Mouse (Mus musculus): Measurements from ENCODE around the gene Klhl28. TPM values are rescaled to one million over a fixed set of nuclear protein-coding genes. Genes with fewer than 3 reads are reported as not detected.

Gene Klhl28
- polyA plus RNA-seq, 1 experiment from 2014 or later, result 14.1 TPM

DNA sequence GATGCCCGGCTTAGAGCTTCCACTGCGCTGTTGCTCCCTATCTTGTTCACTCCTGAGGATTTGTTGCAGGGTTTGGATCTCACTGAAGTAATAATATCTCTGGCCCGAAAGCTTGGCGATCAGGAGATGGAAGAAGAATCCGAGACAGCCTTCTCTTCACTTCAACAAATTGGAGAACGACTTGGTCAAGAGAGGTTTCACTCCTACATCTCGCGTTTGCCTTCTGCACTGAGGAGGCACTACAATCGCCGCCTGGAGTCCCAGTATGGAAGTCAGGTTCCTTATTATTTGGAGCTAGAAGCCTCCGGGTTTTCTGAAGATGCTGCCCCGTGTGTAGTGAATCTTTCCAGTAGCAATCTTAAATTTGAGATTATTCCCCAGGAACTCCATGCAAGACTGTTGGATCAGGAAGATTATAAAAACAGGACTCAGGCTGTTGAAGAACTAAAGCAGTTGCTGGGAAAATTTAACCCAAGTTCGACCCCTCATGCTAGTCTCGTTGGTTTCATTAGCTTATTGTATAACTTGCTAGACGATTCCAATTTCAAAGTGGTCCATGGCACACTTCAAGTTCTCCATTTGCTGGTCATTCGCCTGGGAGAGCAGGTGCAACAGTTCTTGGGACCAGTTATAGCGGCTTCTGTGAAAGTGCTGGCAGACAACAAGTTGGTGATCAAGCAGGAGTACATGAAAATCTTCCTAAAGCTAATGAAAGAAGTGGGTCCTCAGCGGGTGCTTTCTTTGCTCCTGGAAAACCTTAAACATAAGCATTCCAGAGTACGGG is 1.5 kb upstream of the Klhl28 start:
- no peaks in the 10 kb centered on the region for H3K36me3 ChIP-seq (ENCODE audit: control insufficient read depth, insufficient read depth, low read length)
- 2% methylated on average over 19 of the region's 19 CpGs for WGBS
- H3K9ac ChIP-seq (ENCODE audit: low read length), result peak overlapping the region; percentile 95
- no peaks in the 10 kb centered on the region for H3K9me3 ChIP-seq (ENCODE audit: control insufficient read depth, low read length)
- peaks cover 13% of the 10 kb centered on the region for H3K4me1 ChIP-seq (replicated peaks; ENCODE audit: control insufficient read depth, insufficient read depth, low read length)
- H3K27me3 ChIP-seq (ENCODE audit: control insufficient read depth, insufficient read depth, low read depth, low read length), result no peaks in the 10 kb centered on the region
- peak overlapping the region; percentile 98 for H3K4me3 ChIP-seq (ENCODE audit: low read length)
- H3K4me2 ChIP-seq (ENCODE audit: low read depth, low read length), result peak overlapping the region; percentile 84
- no peak for ATAC-seq (ENCODE audit: low read depth)
- peak overlapping the region; percentile 29; the same call in 1 of the 2 replicates for H3K27ac ChIP-seq (ENCODE audit: low read length)

DNA sequence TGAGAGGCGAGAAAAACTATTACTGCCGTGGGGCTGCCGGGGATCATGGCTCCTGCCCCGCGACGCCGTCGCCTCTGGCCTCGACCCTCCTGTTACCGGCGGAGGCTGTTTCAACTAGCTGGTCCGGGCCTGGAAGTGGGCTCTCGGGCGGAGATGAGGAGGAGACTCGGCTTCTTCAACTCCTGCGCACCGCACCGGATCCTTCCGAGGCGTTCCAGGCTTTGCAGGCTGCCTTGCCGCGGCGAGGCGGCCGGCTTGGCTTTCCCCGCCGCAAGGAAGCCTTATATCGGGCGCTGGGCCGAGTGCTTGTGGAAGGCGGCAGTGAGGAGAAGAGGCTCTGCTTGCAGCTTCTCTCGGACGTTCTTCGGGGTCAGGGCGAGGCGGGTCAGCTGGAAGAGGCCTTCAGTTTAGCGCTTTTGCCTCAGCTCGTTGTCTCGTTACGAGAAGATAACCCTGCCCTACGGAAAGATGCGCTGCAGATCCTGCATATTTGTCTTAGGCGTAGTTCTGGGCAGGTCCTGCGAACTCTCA is 832 bp upstream of the Klhl28 start:
- H3K27ac ChIP-seq (ENCODE audit: low read length), result peak overlapping the region; percentile 87
- no peaks in the 10 kb centered on the region for H3K27me3 ChIP-seq (ENCODE audit: control insufficient read depth, insufficient read depth, low read depth, low read length)
- H3K9ac ChIP-seq (ENCODE audit: low read length), result peak overlapping the region; percentile 95
- no peaks in the 10 kb centered on the region for H3K36me3 ChIP-seq (ENCODE audit: control insufficient read depth, insufficient read depth, low read length)
- H3K9me3 ChIP-seq (ENCODE audit: control insufficient read depth, low read length), result no peaks in the 10 kb centered on the region
- peak overlapping the region; percentile 84 for H3K4me2 ChIP-seq (ENCODE audit: low read depth, low read length)
- peak overlapping the region; percentile 98 for H3K4me3 ChIP-seq (ENCODE audit: low read length)
- peaks cover 13% of the 10 kb centered on the region for H3K4me1 ChIP-seq (replicated peaks; ENCODE audit: control insufficient read depth, insufficient read depth, low read length)
- no peak; the same call in 1 of the 2 replicates for ATAC-seq (ENCODE audit: low read depth)
- under 1% methylated on average over 38 of the region's 44 CpGs for WGBS

DNA sequence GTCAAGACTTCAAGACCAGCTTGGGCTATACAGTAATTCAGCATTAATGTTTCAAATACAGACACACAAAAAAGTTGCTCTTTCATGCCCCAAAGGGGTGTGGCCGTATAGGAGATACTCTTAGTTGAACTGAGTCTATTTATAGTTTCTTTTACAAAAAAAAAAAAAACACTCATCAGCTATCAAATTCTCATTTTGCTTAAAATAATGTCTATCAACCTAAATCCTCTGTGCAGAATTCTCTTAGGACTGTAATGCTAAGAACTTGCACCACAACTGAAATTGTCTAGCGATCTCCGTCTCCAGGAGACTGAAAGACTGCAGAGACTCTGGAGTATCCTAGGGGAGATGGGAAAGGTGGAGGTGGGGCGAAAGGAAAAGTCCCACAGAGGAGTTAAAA is 774 bp downstream of the Klhl28 start:
- Histone ChIP-seq H3K4me3 (ENCODE audit: low read length) (peak overlapping the region; percentile 98), H3K27ac (ENCODE audit: low read length) (peak overlapping the region; percentile 62), H3K4me2 (ENCODE audit: low read depth, low read length) (peak overlapping the region; percentile 93), H3K4me1 (replicated peaks; ENCODE audit: control insufficient read depth, insufficient read depth, low read length) (peaks cover 6% of the 10 kb centered on the region), H3K36me3 (ENCODE audit: control insufficient read depth, insufficient read depth, low read length) (no peaks in the 10 kb centered on the region), H3K27me3 (ENCODE audit: control insufficient read depth, insufficient read depth, low read depth, low read length) (no peaks in the 10 kb centered on the region), H3K9ac (ENCODE audit: low read length) (peak overlapping the region; percentile 68), H3K9me3 (ENCODE audit: control insufficient read depth, low read length) (no peaks in the 10 kb centered on the region)
- WGBS, result 18% methylated on average over 4 of the region's 4 CpGs
- no peak for ATAC-seq (ENCODE audit: low read depth)

DNA sequence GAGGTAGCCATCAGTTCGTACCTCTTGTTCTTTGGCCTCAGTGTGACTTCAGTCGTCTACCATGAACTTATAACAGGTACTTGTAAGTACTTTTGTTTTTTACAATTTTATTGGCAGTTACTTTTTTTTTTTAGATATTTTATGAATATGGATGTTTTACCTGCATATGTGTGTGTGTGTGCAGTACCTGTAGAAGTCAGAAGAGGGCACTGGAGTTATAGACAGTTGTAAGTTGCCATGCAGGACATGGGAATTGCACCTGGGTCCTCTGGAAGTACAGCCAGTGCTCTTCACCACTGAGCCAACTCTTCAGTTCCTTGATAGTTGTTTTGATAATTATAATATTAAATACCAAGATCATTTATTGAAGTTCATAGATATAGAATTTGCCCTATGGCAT is 27.8 kb downstream of the Klhl28 start:
- Histone ChIP-seq H3K4me3 (ENCODE audit: low read length) (no peak overlapping the region), H3K36me3 (ENCODE audit: control insufficient read depth, insufficient read depth, low read length) (no peaks in the 10 kb centered on the region), H3K4me2 (ENCODE audit: low read depth, low read length) (no peak overlapping the region), H3K4me1 (replicated peaks; ENCODE audit: control insufficient read depth, insufficient read depth, low read length) (no peaks in the 10 kb centered on the region), H3K9me3 (ENCODE audit: control insufficient read depth, low read length) (no peaks in the 10 kb centered on the region), H3K9ac (ENCODE audit: low read length) (no peak overlapping the region), H3K27me3 (ENCODE audit: control insufficient read depth, insufficient read depth, low read depth, low read length) (no peaks in the 10 kb centered on the region), H3K27ac (ENCODE audit: low read length) (no peak overlapping the region)
- WGBS, result 86% methylated on average over 2 of the region's 2 CpGs
- no peak for ATAC-seq (ENCODE audit: low read depth)

DNA sequence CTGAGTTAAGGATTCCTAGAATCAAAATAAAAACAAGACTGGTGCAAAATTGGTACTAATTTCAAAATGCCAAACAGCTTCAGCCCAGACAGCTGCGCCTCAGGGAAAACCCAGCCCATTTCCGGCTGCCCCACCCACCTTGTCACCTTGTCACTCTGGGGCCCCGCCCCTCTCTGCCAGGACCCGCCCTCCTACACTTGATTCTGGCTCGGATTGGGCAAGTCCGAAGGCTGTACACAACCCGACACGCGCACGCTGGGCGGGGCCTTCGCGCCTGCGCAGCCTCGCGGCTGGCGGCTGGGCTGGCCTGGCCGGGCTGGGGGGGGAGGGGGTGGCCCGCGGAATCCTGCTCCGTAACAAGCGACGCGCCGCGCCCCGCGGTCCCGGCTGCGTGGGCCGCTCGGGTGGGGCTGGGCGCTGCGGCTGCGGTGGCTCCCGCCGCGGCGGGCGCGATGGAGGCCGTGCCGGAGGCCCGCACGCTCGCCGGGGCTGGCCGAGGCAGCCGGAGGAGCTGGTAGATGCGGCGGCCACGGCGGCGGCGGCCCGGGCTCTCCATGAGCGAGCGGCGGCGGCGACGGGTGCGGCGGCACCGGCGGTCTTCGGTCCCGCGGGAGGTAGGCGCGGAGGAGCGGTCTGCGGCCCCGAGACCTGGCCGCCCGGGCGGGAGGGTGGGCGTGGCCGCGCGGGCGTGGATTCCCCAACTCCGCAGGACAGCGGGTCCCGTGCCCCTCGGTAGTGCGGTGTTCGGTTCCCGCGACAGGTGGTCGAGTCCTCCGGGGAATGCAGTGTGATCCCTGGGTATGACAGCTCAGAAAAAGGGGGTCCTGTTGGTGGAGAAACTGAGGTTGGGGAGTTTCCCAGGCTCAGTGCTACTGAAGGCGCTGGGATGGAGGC is 47.5 kb downstream of the Klhl28 start, which contains the start of gene Gm527:
Gene Gm527 (plus strand): TSS at position 329 of the 894 bp plus-strand sequence.
- peak; percentile 100 for ATAC-seq (ENCODE audit: low read depth)
- Histone ChIP-seq H3K4me2 (ENCODE audit: low read depth, low read length) (peak within 1 kb of the TSS; percentile 93), H3K27ac (ENCODE audit: low read length) (peak within 1 kb of the TSS; percentile 49; the same call in 1 of the 2 replicates), H3K27me3 (ENCODE audit: control insufficient read depth, insufficient read depth, low read depth, low read length) (no peaks in the 10 kb centered on the region), H3K9me3 (ENCODE audit: control insufficient read depth, low read length) (no peaks in the 10 kb centered on the region), H3K9ac (ENCODE audit: low read length) (peak within 1 kb of the TSS; percentile 82), H3K4me3 (ENCODE audit: low read length) (peak within 1 kb of the TSS; percentile 90), H3K36me3 (ENCODE audit: control insufficient read depth, insufficient read depth, low read length) (no peaks in the 10 kb centered on the region), H3K4me1 (replicated peaks; ENCODE audit: control insufficient read depth, insufficient read depth, low read length) (no peaks in the 10 kb centered on the region)
- WGBS, result under 1% methylated on average over 71 of the region's 93 CpGs

DNA sequence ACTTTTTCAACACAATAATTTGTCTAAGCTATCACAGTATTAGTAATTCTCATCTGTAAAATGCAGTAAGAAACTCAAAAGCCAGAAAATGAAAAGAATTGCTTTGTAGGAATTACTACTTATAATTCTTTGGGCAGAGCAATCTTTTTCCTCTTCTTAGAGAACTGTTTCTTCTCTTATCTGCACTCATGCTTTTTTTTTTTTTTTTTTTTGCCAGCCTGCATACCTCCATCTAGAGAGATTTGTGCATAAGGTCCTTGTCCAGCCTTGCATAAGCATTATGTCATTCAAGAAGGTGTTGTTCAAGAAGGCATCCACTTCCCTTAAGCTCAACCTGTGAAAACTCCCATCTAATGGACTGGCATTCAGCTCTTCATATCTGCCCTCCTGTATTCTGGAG is 48.6 kb downstream of the Klhl28 start:
- no peak overlapping the region for H3K9ac ChIP-seq (ENCODE audit: low read length)
- H3K4me2 ChIP-seq (ENCODE audit: low read depth, low read length), result no peak overlapping the region
- no peak for ATAC-seq (ENCODE audit: low read depth)
- H3K36me3 ChIP-seq (ENCODE audit: control insufficient read depth, insufficient read depth, low read length), result no peaks in the 10 kb centered on the region
- H3K27ac ChIP-seq (ENCODE audit: low read length), result no peak overlapping the region
- no peak overlapping the region for H3K4me3 ChIP-seq (ENCODE audit: low read length)
- H3K4me1 ChIP-seq (replicated peaks; ENCODE audit: control insufficient read depth, insufficient read depth, low read length), result no peaks in the 10 kb centered on the region
- no peaks in the 10 kb centered on the region for H3K9me3 ChIP-seq (ENCODE audit: control insufficient read depth, low read length)
- no peaks in the 10 kb centered on the region for H3K27me3 ChIP-seq (ENCODE audit: control insufficient read depth, insufficient read depth, low read depth, low read length)

DNA sequence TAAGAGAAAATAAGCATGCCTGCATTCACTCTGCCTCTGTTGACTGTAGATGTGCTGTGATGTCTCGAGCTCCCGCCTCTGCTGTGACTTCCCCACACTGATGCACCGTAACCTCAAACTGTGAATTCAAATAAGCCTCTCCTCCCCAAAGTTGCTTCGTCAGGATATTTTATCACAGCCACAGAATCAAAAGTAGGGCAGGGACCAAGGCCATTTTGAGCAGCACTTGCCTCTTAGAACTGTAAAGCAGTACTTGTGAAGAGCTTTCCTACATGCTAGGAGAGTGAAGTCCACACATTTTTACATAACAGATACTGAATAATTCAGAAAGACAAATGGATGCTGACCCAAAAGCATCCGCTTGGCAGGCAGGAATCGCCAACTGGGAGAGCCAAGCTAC is 52.3 kb downstream of the Klhl28 start:
- Histone ChIP-seq H3K36me3 (ENCODE audit: control insufficient read depth, insufficient read depth, low read length) (no peaks in the 10 kb centered on the region), H3K4me3 (ENCODE audit: low read length) (no peak overlapping the region), H3K9ac (ENCODE audit: low read length) (no peak overlapping the region), H3K4me1 (replicated peaks; ENCODE audit: control insufficient read depth, insufficient read depth, low read length) (no peaks in the 10 kb centered on the region), H3K9me3 (ENCODE audit: control insufficient read depth, low read length) (no peaks in the 10 kb centered on the region), H3K27me3 (ENCODE audit: control insufficient read depth, insufficient read depth, low read depth, low read length) (no peaks in the 10 kb centered on the region), H3K4me2 (ENCODE audit: low read depth, low read length) (no peak overlapping the region), H3K27ac (ENCODE audit: low read length) (no peak overlapping the region)
- WGBS, result 57% methylated on average over 6 of the region's 6 CpGs
- ATAC-seq (ENCODE audit: low read depth), result no peak

DNA sequence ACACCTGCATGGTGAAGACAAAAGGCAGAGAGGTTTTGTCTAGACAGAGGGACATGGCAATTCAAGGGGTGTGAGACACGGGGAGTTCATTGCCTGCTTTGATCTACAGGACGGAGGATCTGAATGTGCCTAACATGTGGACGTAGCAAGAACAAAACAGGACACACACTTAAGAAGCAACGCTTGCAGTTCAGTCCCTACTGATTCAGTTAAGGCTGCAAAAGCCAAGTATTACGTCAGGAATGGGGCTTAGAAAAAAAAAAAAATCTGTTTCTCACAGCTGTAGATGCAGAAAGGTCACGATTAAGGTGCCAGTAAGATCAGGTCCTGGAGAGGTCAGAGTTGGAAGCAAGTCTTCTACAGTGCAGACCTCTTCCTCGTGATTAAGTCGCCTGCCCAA is 62.1 kb downstream of the Klhl28 start:
- no peaks in the 10 kb centered on the region for H3K27me3 ChIP-seq (ENCODE audit: control insufficient read depth, insufficient read depth, low read depth, low read length)
- no peaks in the 10 kb centered on the region; the same call in 1 of the 2 replicates for H3K4me1 ChIP-seq (replicated peaks; ENCODE audit: control insufficient read depth, insufficient read depth, low read length)
- no peak overlapping the region for H3K9ac ChIP-seq (ENCODE audit: low read length)
- no peaks in the 10 kb centered on the region for H3K9me3 ChIP-seq (ENCODE audit: control insufficient read depth, low read length)
- no peak overlapping the region for H3K27ac ChIP-seq (ENCODE audit: low read length)
- no peak overlapping the region for H3K4me3 ChIP-seq (ENCODE audit: low read length)
- H3K36me3 ChIP-seq (ENCODE audit: control insufficient read depth, insufficient read depth, low read length), result no peaks in the 10 kb centered on the region
- H3K4me2 ChIP-seq (ENCODE audit: low read depth, low read length), result no peak overlapping the region
- WGBS, result 52% methylated on average over 8 of the region's 8 CpGs
- ATAC-seq (ENCODE audit: low read depth), result peak; percentile 18; the same call in 1 of the 2 replicates

DNA sequence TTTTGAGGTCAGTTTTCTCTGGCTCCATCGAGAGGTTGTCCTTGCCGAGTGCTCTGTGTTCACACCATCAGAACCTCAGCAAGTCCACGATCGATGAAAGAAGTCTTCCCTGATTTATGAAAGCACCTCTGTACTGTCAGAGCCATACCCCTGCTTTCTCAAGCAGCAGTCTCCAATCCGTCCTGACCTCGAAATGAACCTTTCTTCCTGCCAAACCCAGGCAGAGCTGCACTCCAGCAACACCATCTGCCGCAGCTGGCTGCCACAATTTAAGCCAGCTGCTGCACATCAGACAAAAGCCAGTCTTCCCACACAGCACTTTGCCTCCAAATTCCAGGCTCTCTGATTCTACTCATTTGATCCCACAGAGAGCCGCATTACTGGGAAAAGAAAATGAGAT is 62.8 kb downstream of the Klhl28 start:
- H3K9ac ChIP-seq (ENCODE audit: low read length), result no peak overlapping the region
- no peaks in the 10 kb centered on the region for H3K27me3 ChIP-seq (ENCODE audit: control insufficient read depth, insufficient read depth, low read depth, low read length)
- H3K4me2 ChIP-seq (ENCODE audit: low read depth, low read length), result 0 out of 2 replicates have a peak overlapping the region, but pooled peaks have one; percentile 7
- WGBS, result 21% methylated on average over 8 of the region's 8 CpGs
- H3K4me3 ChIP-seq (ENCODE audit: low read length), result no peak overlapping the region
- no peak overlapping the region for H3K27ac ChIP-seq (ENCODE audit: low read length)
- no peaks in the 10 kb centered on the region for H3K36me3 ChIP-seq (ENCODE audit: control insufficient read depth, insufficient read depth, low read length)
- no peaks in the 10 kb centered on the region; the same call in 1 of the 2 replicates for H3K4me1 ChIP-seq (replicated peaks; ENCODE audit: control insufficient read depth, insufficient read depth, low read length)
- no peaks in the 10 kb centered on the region for H3K9me3 ChIP-seq (ENCODE audit: control insufficient read depth, low read length)
- ATAC-seq (ENCODE audit: low read depth), result peak; percentile 92

All from lung, embryonic 16.5 days (tissue).